Mouse (Mus musculus): ENCODE data around the gene Rccd1. TPM values are rescaled to one million over a fixed set of nuclear protein-coding genes. Genes with fewer than 3 reads are reported as not detected.

Rccd1 gene
- polyA plus RNA-seq (2015; fragmentation: Nextera tagmentation; extraction: Ambion mirVana), result 10.0 and 13.8 TPM in 2 replicates

GRCm38 (mm10) chr7:80324043-80324815, at the start of gene Rccd1:
Gene Rccd1, minus strand, starts transcription at chr7:80324454.
- Histone ChIP-seq H3K27me3 (replicated peaks) (no peaks in the 10 kb centered on the region), H3K36me3 (peaks cover 30% of the 10 kb centered on the region)
- WGBS, result 1% methylated on average over 38 of the region's 38 CpGs

GRCm38 (mm10) chr7:80373850-80374249, 49.6 kb upstream of the Rccd1 start:
- Histone ChIP-seq H3K36me3 (no peaks in the 10 kb centered on the region), H3K4me2 (no peak overlapping the region), H3K4me1 (peaks cover 10% of the 10 kb centered on the region), H3K9ac (no peak overlapping the region), H3K27me3 (replicated peaks) (no peaks in the 10 kb centered on the region), H3K9me3 (no peaks in the 10 kb centered on the region), H3K27ac (no peak overlapping the region), H3K4me3 (replicated peaks) (no peak overlapping the region)
- ATAC-seq (ENCODE audit: insufficient read depth, low FRiP score, low read depth), result no peak
- WGBS, result 78% methylated on average over 12 of the region's 12 CpGs

More at GRCm38 (mm10) chr7:80324043-80324815, at the start of gene Rccd1:
- Histone ChIP-seq H3K4me1 (no peaks in the 10 kb centered on the region; the same call in 1 of the 2 replicates), H3K27ac (peak within 1 kb of the TSS; percentile 91), H3K9ac (peak within 1 kb of the TSS; percentile 40), H3K9me3 (no peaks in the 10 kb centered on the region), H3K4me3 (replicated peaks) (peak within 1 kb of the TSS; percentile 64), H3K4me2 (peak within 1 kb of the TSS; percentile 60)
- ATAC-seq (ENCODE audit: insufficient read depth, low FRiP score, low read depth), result peak; percentile 99

- H3K4me1 ChIP-seq, result peaks cover 11% of the 10 kb centered on the region
- peaks cover under 1% of the 10 kb centered on the region; the same call in 1 of the 2 replicates for H3K36me3 ChIP-seq
- no peak for ATAC-seq (ENCODE audit: insufficient read depth, low FRiP score, low read depth)
- H3K4me2 ChIP-seq, result no peak overlapping the region
- H3K27ac ChIP-seq, result no peak overlapping the region
- H3K4me3 ChIP-seq (replicated peaks), result no peak overlapping the region
- 75% methylated on average over 4 of the region's 4 CpGs for WGBS
- no peaks in the 10 kb centered on the region for H3K27me3 ChIP-seq (replicated peaks)
- H3K9me3 ChIP-seq, result no peaks in the 10 kb centered on the region
- no peak overlapping the region for H3K9ac ChIP-seq
These were observed 49.1 kb upstream of the Rccd1 start for GRCm38 (mm10) chr7:80373352-80373751.

- Histone ChIP-seq H3K36me3 (peaks cover 8% of the 10 kb centered on the region; the same call in 1 of the 2 replicates), H3K4me2 (no peak overlapping the region), H3K4me3 (replicated peaks) (no peak overlapping the region), H3K4me1 (peaks cover 11% of the 10 kb centered on the region), H3K27me3 (replicated peaks) (no peaks in the 10 kb centered on the region), H3K9me3 (no peaks in the 10 kb centered on the region), H3K27ac (no peak overlapping the region), H3K9ac (no peak overlapping the region)
- no peak for ATAC-seq (ENCODE audit: insufficient read depth, low FRiP score, low read depth)
- 45% methylated on average over 2 of the region's 2 CpGs for WGBS
These were observed 48.4 kb upstream of the Rccd1 start for GRCm38 (mm10) chr7:80372667-80373066.

GRCm38 (mm10) chr7:80372166-80372565, 47.9 kb upstream of the Rccd1 start:
- no peak overlapping the region for H3K4me3 ChIP-seq (replicated peaks)
- WGBS, result 68% methylated on average over 3 of the region's 3 CpGs
- no peak overlapping the region for H3K27ac ChIP-seq
- H3K4me1 ChIP-seq, result peaks cover 11% of the 10 kb centered on the region
- H3K4me2 ChIP-seq, result no peak overlapping the region
- peaks cover 12% of the 10 kb centered on the region for H3K36me3 ChIP-seq
- no peak overlapping the region for H3K9ac ChIP-seq
- no peaks in the 10 kb centered on the region for H3K9me3 ChIP-seq
- no peak for ATAC-seq (ENCODE audit: insufficient read depth, low FRiP score, low read depth)
- H3K27me3 ChIP-seq (replicated peaks), result no peaks in the 10 kb centered on the region

GRCm38 (mm10) chr7:80371041-80371751, 46.9 kb upstream of the Rccd1 start, which contains the start of gene Man2a2:
Gene Man2a2, minus strand, starts transcription at chr7:80371375.
- peak within 1 kb of the TSS; percentile 64 for H3K9ac ChIP-seq
- H3K27ac ChIP-seq, result peak within 1 kb of the TSS; percentile 76
- H3K4me1 ChIP-seq, result peaks cover 11% of the 10 kb centered on the region
- no peaks in the 10 kb centered on the region for H3K27me3 ChIP-seq (replicated peaks)
- H3K36me3 ChIP-seq, result peaks cover 17% of the 10 kb centered on the region
- H3K9me3 ChIP-seq, result no peaks in the 10 kb centered on the region
- H3K4me2 ChIP-seq, result peak within 1 kb of the TSS; percentile 80
- WGBS, result 1% methylated on average over 47 of the region's 86 CpGs
- H3K4me3 ChIP-seq (replicated peaks), result peak within 1 kb of the TSS; percentile 88
- ATAC-seq (ENCODE audit: insufficient read depth, low FRiP score, low read depth), result peak; percentile 70

GRCm38 (mm10) chr7:80370649-80371040, 46.4 kb upstream of the Rccd1 start:
- under 1% methylated on average over 28 of the region's 31 CpGs for WGBS
- peaks cover 11% of the 10 kb centered on the region for H3K4me1 ChIP-seq
- no peaks in the 10 kb centered on the region for H3K9me3 ChIP-seq
- peaks cover 19% of the 10 kb centered on the region for H3K36me3 ChIP-seq
- H3K9ac ChIP-seq, result peak overlapping the region; percentile 64
- peak; percentile 28; the same call in 1 of the 2 replicates for ATAC-seq (ENCODE audit: insufficient read depth, low FRiP score, low read depth)
- peak overlapping the region; percentile 88 for H3K4me3 ChIP-seq (replicated peaks)
- no peaks in the 10 kb centered on the region for H3K27me3 ChIP-seq (replicated peaks)
- peak overlapping the region; percentile 76 for H3K27ac ChIP-seq
- peak overlapping the region; percentile 80 for H3K4me2 ChIP-seq

GRCm38 (mm10) chr7:80369967-80370431, 45.7 kb upstream of the Rccd1 start:
- no peaks in the 10 kb centered on the region for H3K27me3 ChIP-seq (replicated peaks)
- no peaks in the 10 kb centered on the region for H3K9me3 ChIP-seq
- H3K36me3 ChIP-seq, result peaks cover 20% of the 10 kb centered on the region
- no peak for ATAC-seq (ENCODE audit: insufficient read depth, low FRiP score, low read depth)
- H3K27ac ChIP-seq, result peak overlapping the region; percentile 76
- WGBS, result 29% methylated on average over 4 of the region's 4 CpGs
- H3K9ac ChIP-seq, result peak overlapping the region; percentile 64; the same call in 1 of the 2 replicates
- H3K4me1 ChIP-seq, result peaks cover 11% of the 10 kb centered on the region
- H3K4me3 ChIP-seq (replicated peaks), result peak overlapping the region; percentile 88
- H3K4me2 ChIP-seq, result peak overlapping the region; percentile 80

- Histone ChIP-seq H3K27me3 (replicated peaks) (no peaks in the 10 kb centered on the region), H3K36me3 (peaks cover 23% of the 10 kb centered on the region), H3K4me1 (peaks cover 11% of the 10 kb centered on the region), H3K4me2 (peak overlapping the region; percentile 80; the same call in 1 of the 2 replicates), H3K27ac (peak overlapping the region; percentile 35; the same call in 1 of the 2 replicates), H3K9me3 (no peaks in the 10 kb centered on the region), H3K9ac (no peak overlapping the region), H3K4me3 (replicated peaks) (no peak overlapping the region)
- no peak for ATAC-seq (ENCODE audit: insufficient read depth, low FRiP score, low read depth)
- 58% methylated on average over 5 of the region's 5 CpGs for WGBS
These were observed 45.2 kb upstream of the Rccd1 start for GRCm38 (mm10) chr7:80369461-80369860.

- 65% methylated on average over 20 of the region's 20 CpGs for WGBS
- Histone ChIP-seq H3K4me2 (peak overlapping the region; percentile 80; the same call in 1 of the 2 replicates), H3K27ac (no peak overlapping the region)
These were observed 44.6 kb upstream of the Rccd1 start for GRCm38 (mm10) chr7:80368635-80369421.

GRCm38 (mm10) chr7:80368009-80368408, 43.8 kb upstream of the Rccd1 start:
- peaks cover 30% of the 10 kb centered on the region for H3K36me3 ChIP-seq
- H3K27me3 ChIP-seq (replicated peaks), result no peaks in the 10 kb centered on the region
- WGBS, result 86% methylated on average over 9 of the region's 9 CpGs
- peaks cover 11% of the 10 kb centered on the region for H3K4me1 ChIP-seq
- H3K9ac ChIP-seq, result no peak overlapping the region
- H3K27ac ChIP-seq, result no peak overlapping the region
- no peak for ATAC-seq (ENCODE audit: insufficient read depth, low FRiP score, low read depth)
- no peak overlapping the region for H3K4me3 ChIP-seq (replicated peaks)
- H3K9me3 ChIP-seq, result no peaks in the 10 kb centered on the region
- H3K4me2 ChIP-seq, result no peak overlapping the region

More at GRCm38 (mm10) chr7:80368635-80369421, 44.6 kb upstream of the Rccd1 start:
- Histone ChIP-seq H3K4me1 (peaks cover 11% of the 10 kb centered on the region), H3K4me3 (replicated peaks) (no peak overlapping the region), H3K9me3 (no peaks in the 10 kb centered on the region), H3K9ac (no peak overlapping the region), H3K36me3 (peaks cover 23% of the 10 kb centered on the region), H3K27me3 (replicated peaks) (no peaks in the 10 kb centered on the region)
- ATAC-seq (ENCODE audit: insufficient read depth, low FRiP score, low read depth), result no peak
